Comparison of ENCODE assay signal across 9 mouse cellular contexts in the genomic region with DNA sequence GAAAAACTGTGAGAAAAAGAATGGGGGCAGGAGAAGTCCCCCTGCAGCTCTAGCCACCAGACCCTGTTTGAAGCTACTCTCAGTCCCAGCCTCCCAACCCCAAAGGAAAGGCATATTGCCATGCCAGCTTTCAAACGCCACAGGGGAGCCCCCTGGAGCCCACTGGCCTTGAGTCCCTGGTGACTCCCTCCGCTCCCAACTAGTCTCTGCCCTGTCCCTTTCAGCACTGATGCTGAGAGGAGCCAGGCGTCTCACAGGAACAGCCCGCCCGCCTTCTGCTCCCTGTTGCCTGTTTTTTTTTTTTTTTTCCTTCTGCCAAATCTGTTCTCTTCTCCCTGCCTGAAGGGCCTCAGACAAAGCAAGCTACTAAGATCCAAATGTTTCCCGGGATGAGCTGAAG. TPM values are rescaled to one million over a fixed set of nuclear protein-coding genes. Genes with fewer than 3 reads are reported as not detected.
A peak's percentile ranks its signal among the peaks of the same experiment; 100 is the strongest.
DNase-seq lines count a peak whose midpoint lies in the region; ATAC-seq and TF ChIP-seq lines count a peak whose summit lies in the region.
"Had no signal": no experiment of that assay in that cellular context is flagged by ENCODE, and none has a peak within 500 bp of the region (broad histone marks: within the 10 kb centered on the region; RNA-seq: fewer than 3 reads in every experiment).

No protein-coding gene starts in this region.

- DNase-seq in heart, adult 9 months (ENCODE audit: low spot score in 2 of 2): no peak
- peak; percentile 87 for DNase-seq in brain, embryonic 14.5 days (ENCODE audit: low read depth)
- peak; percentile 80 for DNase-seq in forebrain, embryonic 14.5 days (ENCODE audit: low spot score)
- no peak for DNase-seq in limb, embryonic 14.5 days (ENCODE audit: low spot score)
- no peak for DNase-seq in spleen, postnatal 4 days (ENCODE audit: low spot score in 2 of 2)
- no peak for DNase-seq in lung, adult 2 months
- DNase-seq in left cerebral cortex, adult 9 months (ENCODE audit: low spot score in 2 of 2): no peak

- H3K9ac ChIP-seq in heart, embryonic 13.5 days: no peak overlapping the region
- peak overlapping the region; percentile 1; the same call in 1 of the 2 replicates for H3K9ac ChIP-seq in forebrain, embryonic 14.5 days (ENCODE audit: low read length)
- H3K9ac ChIP-seq in limb, embryonic 14.5 days (ENCODE audit: low read depth, low read length, severe bottlenecking): no peak overlapping the region

- no peaks in the 10 kb centered on the region for H3K36me3 ChIP-seq in heart, embryonic 13.5 days
- H3K36me3 ChIP-seq in forebrain, embryonic 14.5 days (ENCODE audit: control insufficient read depth, insufficient read depth, low read length): no peaks in the 10 kb centered on the region
- peaks cover 43% of the 10 kb centered on the region for H3K36me3 ChIP-seq in limb, embryonic 14.5 days (ENCODE audit: control insufficient read depth, insufficient read depth, low read length)

- H3K4me3 ChIP-seq in heart, embryonic 13.5 days: no peak overlapping the region
- H3K4me3 ChIP-seq in forebrain, embryonic 14.5 days (ENCODE audit: low read depth, low read length): no peak overlapping the region
- H3K4me3 ChIP-seq in limb, embryonic 14.5 days (replicated peaks; ENCODE audit: low read length): no peak overlapping the region
- no peak overlapping the region for H3K4me3 ChIP-seq in lung, adult 2 months (replicated peaks; ENCODE audit: extremely low read depth, low read depth, low read length)

- H3K27ac ChIP-seq in heart, embryonic 13.5 days (replicated peaks): peak overlapping the region; percentile 1; the same call in 1 of the 2 replicates
- peak overlapping the region; percentile 85 for H3K27ac ChIP-seq in forebrain, embryonic 14.5 days (ENCODE audit: low read depth, low read length)
- H3K27ac ChIP-seq in limb, embryonic 14.5 days (replicated peaks; ENCODE audit: low read depth, low read length): peak overlapping the region; percentile 28; the same call in 1 of the 2 replicates
- H3K27ac ChIP-seq: macrophage had no signal

- H3K27me3 ChIP-seq in heart, embryonic 13.5 days (replicated peaks): peaks cover 36% of the 10 kb centered on the region
- H3K27me3 ChIP-seq in forebrain, embryonic 14.5 days (replicated peaks; ENCODE audit: control insufficient read depth, insufficient read depth, low read length): no peaks in the 10 kb centered on the region
- H3K27me3 ChIP-seq in limb, embryonic 14.5 days (ENCODE audit: control insufficient read depth, insufficient read depth, low read length): no peaks in the 10 kb centered on the region

- TF ChIP-seq POLR2A in brain, embryonic 14.5 days (IDR thresholded peaks at IDR 0.05; ENCODE audit: borderline replicate concordance, extremely low read depth, insufficient read depth, insufficient read length, poor library complexity, severe bottlenecking): no peak
- no peak for TF ChIP-seq POLR2A in limb, embryonic 14.5 days (IDR thresholded peaks at IDR 0.05; ENCODE audit: borderline replicate concordance, extremely low read depth, insufficient read depth, insufficient read length)
- TF ChIP-seq POLR2A in lung, adult 2 months (IDR thresholded peaks at IDR 0.05; ENCODE audit: borderline replicate concordance, extremely low read depth, low read depth, low read length): no peak

- WGBS in heart, embryonic 13.5 days: 28% methylated on average over 6 of the region's 6 CpGs
- WGBS in forebrain, embryonic 14.5 days: under 1% methylated on average over 6 of the region's 6 CpGs
- WGBS in limb, embryonic 14.5 days: 15% methylated on average over 6 of the region's 6 CpGs
- WGBS in lung, adult 2 months: 60% methylated on average over 6 of the region's 6 CpGs

- H3K9me3 ChIP-seq in heart, embryonic 13.5 days: no peaks in the 10 kb centered on the region
- no peaks in the 10 kb centered on the region for H3K9me3 ChIP-seq in forebrain, embryonic 14.5 days (replicated peaks; ENCODE audit: control insufficient read depth, low read length)
- no peaks in the 10 kb centered on the region for H3K9me3 ChIP-seq in limb, embryonic 14.5 days (ENCODE audit: control insufficient read depth, low read length)

- H3K4me2 ChIP-seq in heart, embryonic 13.5 days: peak overlapping the region; percentile 3; the same call in 1 of the 2 replicates
- H3K4me2 ChIP-seq in forebrain, embryonic 14.5 days (ENCODE audit: low read length): no peak overlapping the region
- H3K4me2 ChIP-seq in limb, embryonic 14.5 days (replicated peaks; ENCODE audit: low read depth, low read length, severe bottlenecking): no peak overlapping the region

- peaks cover 47% of the 10 kb centered on the region for H3K4me1 ChIP-seq in heart, embryonic 13.5 days
- peaks cover 17% of the 10 kb centered on the region for H3K4me1 ChIP-seq in forebrain, embryonic 14.5 days (ENCODE audit: control insufficient read depth, insufficient read depth, low read length)
- H3K4me1 ChIP-seq in limb, embryonic 14.5 days (ENCODE audit: control insufficient read depth, insufficient read depth, low read length): peaks cover 69% of the 10 kb centered on the region
- H3K4me1 ChIP-seq in lung, adult 2 months (ENCODE audit: control insufficient read depth, insufficient read depth, low read length): peaks cover 11% of the 10 kb centered on the region; the same call in 1 of the 2 replicates

- no peak for TF ChIP-seq CTCF in brain, embryonic 14.5 days (IDR thresholded peaks at IDR 0.05; ENCODE audit: borderline replicate concordance, extremely low read depth, insufficient read depth, insufficient read length)
- TF ChIP-seq CTCF in lung, adult 2 months (IDR thresholded peaks at IDR 0.05; ENCODE audit: insufficient read depth, low read length): no peak

- ATAC-seq in heart, embryonic 13.5 days (ENCODE audit: extremely low read depth, insufficient number of reproducible peaks, low FRiP score, low TSS enrichment): no peak
- peak; percentile 75 for ATAC-seq in forebrain, embryonic 14.5 days
- no peak for ATAC-seq in limb, embryonic 14.5 days (ENCODE audit: low FRiP score, low read depth)

RNA-seq across cellular contexts. Expression of gene Pdlim4, which starts 10.2 kb away (rescaled TPM):
- 9.5 and 9.7 TPM in 2 replicates for polyA plus RNA-seq in heart, embryonic 13.5 days (2015; fragmentation: Nextera tagmentation; extraction: Ambion mirVana)
- polyA plus RNA-seq in brain, embryonic 14.5 days (2012; rRNA removed): 26.0 and 38.9 TPM in 2 replicates
- polyA plus RNA-seq in forebrain, embryonic 14.5 days (2014; fragmentation: Nextera tagmentation; extraction: Ambion mirVana): 39.3 and 44.8 TPM in 2 replicates
- 115 and 157 TPM in 2 replicates for polyA plus RNA-seq in limb, embryonic 14.5 days (2012; rRNA removed)
- polyA plus RNA-seq in limb, embryonic 14.5 days (2014; fragmentation: Nextera tagmentation; extraction: Ambion mirVana): 129 and 141 TPM in 2 replicates
- polyA plus RNA-seq in lung, adult 2 months (2012; rRNA removed): 22.9 and 25.6 TPM in 2 replicates

RNA-seq across cellular contexts. Expression of gene Slc22a4, which starts 30.8 kb away (rescaled TPM):
- polyA plus RNA-seq in heart, embryonic 13.5 days (2015; fragmentation: Nextera tagmentation; extraction: Ambion mirVana): 2.3 and 3.1 TPM in 2 replicates
- polyA plus RNA-seq in brain, embryonic 14.5 days (2012; rRNA removed): 1.8 and 2.2 TPM in 2 replicates
- 1.1 TPM in 2 replicates for polyA plus RNA-seq in forebrain, embryonic 14.5 days (2014; fragmentation: Nextera tagmentation; extraction: Ambion mirVana)
- polyA plus RNA-seq in limb, embryonic 14.5 days (2012; rRNA removed): 2.7 and 3.2 TPM in 2 replicates
- polyA plus RNA-seq in limb, embryonic 14.5 days (2014; fragmentation: Nextera tagmentation; extraction: Ambion mirVana): 3.4 and 5.2 TPM in 2 replicates
- polyA plus RNA-seq in lung, adult 2 months (2012; rRNA removed): 1.3 and 1.4 TPM in 2 replicates

RNA-seq across cellular contexts. Expression of gene P4ha2, which starts 41.3 kb away (rescaled TPM):
- polyA plus RNA-seq in heart, embryonic 13.5 days (2015; fragmentation: Nextera tagmentation; extraction: Ambion mirVana): 44.7 and 51.5 TPM in 2 replicates
- polyA plus RNA-seq in brain, embryonic 14.5 days (2012; rRNA removed): 14.0 and 15.0 TPM in 2 replicates
- 4.9 and 7.2 TPM in 2 replicates for polyA plus RNA-seq in forebrain, embryonic 14.5 days (2014; fragmentation: Nextera tagmentation; extraction: Ambion mirVana)
- polyA plus RNA-seq in limb, embryonic 14.5 days (2012; rRNA removed): 106 TPM in 2 replicates
- polyA plus RNA-seq in limb, embryonic 14.5 days (2014; fragmentation: Nextera tagmentation; extraction: Ambion mirVana): 83.3 and 94.1 TPM in 2 replicates
- 25.9 and 30.0 TPM in 2 replicates for polyA plus RNA-seq in lung, adult 2 months (2012; rRNA removed)

Comparison
In these comparisons a context has a peak if more than half of its experiments do, and no peak if none do; other contexts are left out.
1. H3K27ac ChIP-seq: peak in every context shown above with its lines; median percentile 85 in forebrain, embryonic 14.5 days; 28 in limb, embryonic 14.5 days; 1 in heart, embryonic 13.5 days.
2. DNase-seq: peak in brain, embryonic 14.5 days (single experiment) and forebrain, embryonic 14.5 days (single experiment); none in heart, adult 9 months (0 of 2), limb, embryonic 14.5 days (single experiment), spleen, postnatal 4 days (0 of 2), lung, adult 2 months (single experiment) and left cerebral cortex, adult 9 months (0 of 2).